Comparison of ENCODE assay signal across 9 mouse cellular contexts in the genomic region with DNA sequence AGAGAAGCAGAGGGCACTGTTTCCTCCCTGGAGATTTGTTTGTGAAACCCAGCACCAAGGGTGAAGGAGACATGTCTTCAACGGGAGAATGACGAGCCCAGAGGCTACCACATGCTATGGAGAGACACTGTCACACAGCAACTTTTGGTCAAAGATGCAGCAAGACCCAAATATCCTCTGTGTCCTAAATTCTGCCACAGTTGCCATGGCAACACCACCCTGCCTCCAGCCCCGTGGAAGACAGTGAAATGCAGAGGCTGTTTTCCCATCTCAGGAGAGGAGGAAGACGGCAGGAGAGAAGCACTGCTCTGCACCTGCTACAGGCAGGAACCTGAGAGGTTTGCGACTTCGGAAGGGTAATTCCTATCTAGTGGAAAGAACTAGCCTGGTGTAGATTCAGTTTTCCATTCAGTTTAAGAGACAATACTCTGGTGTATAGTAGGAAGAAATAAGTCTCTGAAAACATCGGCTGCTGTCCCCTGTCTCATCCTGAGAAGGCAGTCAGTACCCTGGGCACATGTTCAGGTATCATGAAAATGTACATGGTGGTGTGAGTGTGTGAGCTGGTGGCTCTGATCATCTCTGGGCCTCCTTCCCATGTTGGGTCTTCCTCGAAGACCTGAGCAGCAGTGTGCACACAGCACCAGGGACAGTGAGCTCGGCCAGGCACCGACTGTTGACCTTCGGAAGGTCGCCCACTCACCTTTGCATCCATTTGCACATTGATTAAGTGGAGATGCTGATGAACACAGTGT.
DNase-seq lines count a peak whose midpoint lies in the region; ATAC-seq and TF ChIP-seq lines count a peak whose summit lies in the region.
"Had no signal": no experiment of that assay in that cellular context is flagged by ENCODE, and none has a peak within 500 bp of the region (broad histone marks: within the 10 kb centered on the region; RNA-seq: fewer than 3 reads in every experiment).

No protein-coding gene starts in this region.

- 0 out of 2 replicates have a peak overlapping the region, but pooled peaks have one; percentile 21 for H3K4me2 ChIP-seq in hindbrain, postnatal 0 days (ENCODE audit: low read depth, low read length)
- peak overlapping the region; percentile 19 for H3K4me2 ChIP-seq in midbrain, embryonic 13.5 days (replicated peaks)
- H3K4me2 ChIP-seq: heart, embryonic 15.5 days had no signal

- no peaks in the 10 kb centered on the region for H3K9me3 ChIP-seq in hindbrain, postnatal 0 days (ENCODE audit: low read length)
- no peaks in the 10 kb centered on the region for H3K9me3 ChIP-seq in midbrain, embryonic 13.5 days
- H3K9me3 ChIP-seq: heart, embryonic 15.5 days had no signal

- H3K27ac ChIP-seq in hindbrain, postnatal 0 days: peak overlapping the region; percentile 77
- peak overlapping the region; percentile 20 for H3K27ac ChIP-seq in midbrain, embryonic 13.5 days
- H3K27ac ChIP-seq: heart, embryonic 15.5 days had no signal

- peak; percentile 55 for DNase-seq in embryo, embryonic 11 days
- DNase-seq in hindbrain, postnatal 0 days (ENCODE audit: low spot score): peak; percentile 79
- no peak for DNase-seq in c-Kit-positive CD71-positive TER-119-positive erythroid progenitor cells, embryonic 14.5 days (ENCODE audit: low spot score)
- DNase-seq in T-cell, adult 2 months (ENCODE audit: low spot score): no peak
- no peak for DNase-seq in spleen, postnatal 4 days (ENCODE audit: low spot score in 2 of 2)
- DNase-seq: adrenal gland, postnatal 14 days had no signal

- no peak overlapping the region for H3K9ac ChIP-seq in hindbrain, postnatal 0 days (replicated peaks; ENCODE audit: low read length)
- no peak overlapping the region for H3K9ac ChIP-seq in midbrain, embryonic 13.5 days (replicated peaks)
- H3K9ac ChIP-seq: heart, embryonic 15.5 days had no signal

- H3K4me3 ChIP-seq in hindbrain, postnatal 0 days (ENCODE audit: low read length): no peak overlapping the region
- no peak overlapping the region for H3K4me3 ChIP-seq in midbrain, embryonic 13.5 days (replicated peaks)
- H3K4me3 ChIP-seq: heart, embryonic 15.5 days had no signal

- peaks cover 13% of the 10 kb centered on the region; the same call in 1 of the 2 replicates for H3K4me1 ChIP-seq in hindbrain, postnatal 0 days (ENCODE audit: insufficient read depth, low read length)
- peaks cover 53% of the 10 kb centered on the region for H3K4me1 ChIP-seq in midbrain, embryonic 13.5 days (replicated peaks)

- peak; percentile 85 for ATAC-seq in hindbrain, postnatal 0 days
- peak; percentile 69 for ATAC-seq in midbrain, embryonic 13.5 days
- ATAC-seq in megakaryocyte-erythroid progenitor cell, adult 5-6 weeks (replicated peaks; ENCODE audit: low FRiP score, low TSS enrichment, poor library complexity, severe bottlenecking): no peak

- no peaks in the 10 kb centered on the region for H3K27me3 ChIP-seq in hindbrain, postnatal 0 days (ENCODE audit: insufficient read depth, low read length)
- H3K27me3 ChIP-seq in midbrain, embryonic 13.5 days: no peaks in the 10 kb centered on the region
- H3K27me3 ChIP-seq: heart, embryonic 15.5 days had no signal

- no peak for TF ChIP-seq CTCF in hindbrain, postnatal 0 days (IDR thresholded peaks at IDR 0.05; ENCODE audit: low read depth)

- H3K36me3 ChIP-seq in hindbrain, postnatal 0 days (ENCODE audit: insufficient read depth, low read length): no peaks in the 10 kb centered on the region
- H3K36me3 ChIP-seq in midbrain, embryonic 13.5 days: no peaks in the 10 kb centered on the region
- H3K36me3 ChIP-seq: heart, embryonic 15.5 days had no signal

- WGBS in hindbrain, postnatal 0 days: 48% methylated on average over 12 of the region's 12 CpGs
- 52% methylated on average over 12 of the region's 12 CpGs for WGBS in midbrain, embryonic 13.5 days

Comparison
In these comparisons a context has a peak if more than half of its experiments do, and no peak if none do; other contexts are left out.
1. DNase-seq: peak in embryo, embryonic 11 days (single experiment) and hindbrain, postnatal 0 days (single experiment); none in c-Kit-positive CD71-positive TER-119-positive erythroid progenitor cells, embryonic 14.5 days (single experiment), T-cell, adult 2 months (single experiment) and spleen, postnatal 4 days (0 of 2).